Mouse (Mus musculus): ENCODE measurements around the gene Prmt3. TPM values are rescaled to one million over a fixed set of nuclear protein-coding genes. Genes with fewer than 3 reads are reported as not detected.
A peak's percentile ranks its signal among the peaks of the same experiment; 100 is the strongest.

Prmt3 gene
- polyA plus RNA-seq, 1 experiment from 2014 or later, result 56.3 TPM

- Histone ChIP-seq H3K4me1 (ENCODE audit: control insufficient read depth, insufficient read depth, low read length) (no peaks in the 10 kb centered on the region), H3K4me3 (ENCODE audit: low read depth, low read length) (no peak overlapping the region), H3K9me3 (ENCODE audit: control insufficient read depth, low read length) (no peaks in the 10 kb centered on the region), H3K4me2 (ENCODE audit: low read depth, low read length) (no peak overlapping the region), H3K9ac (replicated peaks; ENCODE audit: low read depth, low read length) (no peak overlapping the region), H3K27ac (ENCODE audit: low read depth, low read length) (no peak overlapping the region), H3K27me3 (ENCODE audit: control insufficient read depth, insufficient read depth, low read length) (no peaks in the 10 kb centered on the region), H3K36me3 (ENCODE audit: control insufficient read depth, insufficient read depth, low read length) (no peaks in the 10 kb centered on the region)
- WGBS, result 83% methylated on average over 9 of the region's 9 CpGs
- ATAC-seq (ENCODE audit: low read depth), result no peak
These were observed 29.0 kb downstream of the Prmt3 start for GRCm38 (mm10) chr7:49807093-49807682.

- Histone ChIP-seq H3K9ac (replicated peaks; ENCODE audit: low read depth, low read length) (no peak overlapping the region), H3K4me1 (ENCODE audit: control insufficient read depth, insufficient read depth, low read length) (no peaks in the 10 kb centered on the region), H3K27ac (ENCODE audit: low read depth, low read length) (peak overlapping the region; percentile 34), H3K4me2 (ENCODE audit: low read depth, low read length) (no peak overlapping the region), H3K4me3 (ENCODE audit: low read depth, low read length) (no peak overlapping the region), H3K9me3 (ENCODE audit: control insufficient read depth, low read length) (no peaks in the 10 kb centered on the region), H3K27me3 (ENCODE audit: control insufficient read depth, insufficient read depth, low read length) (no peaks in the 10 kb centered on the region), H3K36me3 (ENCODE audit: control insufficient read depth, insufficient read depth, low read length) (no peaks in the 10 kb centered on the region)
- 50% methylated on average over 17 of the region's 17 CpGs for WGBS
- peak; percentile 72; the same call in 1 of the 2 replicates for ATAC-seq (ENCODE audit: low read depth)
These were observed 29.9 kb downstream of the Prmt3 start for GRCm38 (mm10) chr7:49807846-49808622.

- Histone ChIP-seq H3K9me3 (ENCODE audit: control insufficient read depth, low read length) (no peaks in the 10 kb centered on the region), H3K4me1 (ENCODE audit: control insufficient read depth, insufficient read depth, low read length) (no peaks in the 10 kb centered on the region), H3K27ac (ENCODE audit: low read depth, low read length) (no peak overlapping the region), H3K4me2 (ENCODE audit: low read depth, low read length) (no peak overlapping the region), H3K9ac (replicated peaks; ENCODE audit: low read depth, low read length) (no peak overlapping the region), H3K4me3 (ENCODE audit: low read depth, low read length) (no peak overlapping the region), H3K36me3 (ENCODE audit: control insufficient read depth, insufficient read depth, low read length) (no peaks in the 10 kb centered on the region), H3K27me3 (ENCODE audit: control insufficient read depth, insufficient read depth, low read length) (no peaks in the 10 kb centered on the region)
- no peak for ATAC-seq (ENCODE audit: low read depth)
- 89% methylated on average over 6 of the region's 6 CpGs for WGBS
These were observed 31.0 kb downstream of the Prmt3 start for GRCm38 (mm10) chr7:49809100-49809499.

- Histone ChIP-seq H3K9ac (replicated peaks; ENCODE audit: low read depth, low read length) (no peak overlapping the region), H3K4me3 (ENCODE audit: low read depth, low read length) (no peak overlapping the region), H3K4me1 (ENCODE audit: control insufficient read depth, insufficient read depth, low read length) (no peaks in the 10 kb centered on the region), H3K4me2 (ENCODE audit: low read depth, low read length) (no peak overlapping the region), H3K9me3 (ENCODE audit: control insufficient read depth, low read length) (no peaks in the 10 kb centered on the region), H3K36me3 (ENCODE audit: control insufficient read depth, insufficient read depth, low read length) (no peaks in the 10 kb centered on the region), H3K27me3 (ENCODE audit: control insufficient read depth, insufficient read depth, low read length) (no peaks in the 10 kb centered on the region), H3K27ac (ENCODE audit: low read depth, low read length) (no peak overlapping the region)
- WGBS, result 66% methylated on average over 3 of the region's 3 CpGs
- no peak for ATAC-seq (ENCODE audit: low read depth)
These were observed 31.4 kb downstream of the Prmt3 start for GRCm38 (mm10) chr7:49809562-49809961.

GRCm38 (mm10) chr7:49811346-49811745, 33.2 kb downstream of the Prmt3 start:
- ATAC-seq (ENCODE audit: low read depth), result no peak
- 57% methylated on average over 4 of the region's 4 CpGs for WGBS
- H3K4me3 ChIP-seq (ENCODE audit: low read depth, low read length), result no peak overlapping the region
- no peak overlapping the region for H3K27ac ChIP-seq (ENCODE audit: low read depth, low read length)
- H3K4me2 ChIP-seq (ENCODE audit: low read depth, low read length), result no peak overlapping the region
- no peaks in the 10 kb centered on the region for H3K4me1 ChIP-seq (ENCODE audit: control insufficient read depth, insufficient read depth, low read length)
- no peaks in the 10 kb centered on the region for H3K36me3 ChIP-seq (ENCODE audit: control insufficient read depth, insufficient read depth, low read length)
- H3K9me3 ChIP-seq (ENCODE audit: control insufficient read depth, low read length), result no peaks in the 10 kb centered on the region
- H3K27me3 ChIP-seq (ENCODE audit: control insufficient read depth, insufficient read depth, low read length), result no peaks in the 10 kb centered on the region
- H3K9ac ChIP-seq (replicated peaks; ENCODE audit: low read depth, low read length), result no peak overlapping the region

- H3K4me2 ChIP-seq (ENCODE audit: low read depth, low read length), result no peak overlapping the region
- H3K27me3 ChIP-seq (ENCODE audit: control insufficient read depth, insufficient read depth, low read length), result no peaks in the 10 kb centered on the region
- no peak overlapping the region for H3K27ac ChIP-seq (ENCODE audit: low read depth, low read length)
- no peak overlapping the region for H3K9ac ChIP-seq (replicated peaks; ENCODE audit: low read depth, low read length)
- H3K4me1 ChIP-seq (ENCODE audit: control insufficient read depth, insufficient read depth, low read length), result 0 out of 2 replicates have a peak, but pooled peaks cover 4% of the 10 kb centered on the region
- 20% methylated on average over 4 of the region's 4 CpGs for WGBS
- no peaks in the 10 kb centered on the region for H3K9me3 ChIP-seq (ENCODE audit: control insufficient read depth, low read length)
- no peaks in the 10 kb centered on the region for H3K36me3 ChIP-seq (ENCODE audit: control insufficient read depth, insufficient read depth, low read length)
- no peak overlapping the region for H3K4me3 ChIP-seq (ENCODE audit: low read depth, low read length)
- ATAC-seq (ENCODE audit: low read depth), result peak; percentile 41; the same call in 1 of the 2 replicates
These were observed 41.2 kb downstream of the Prmt3 start for GRCm38 (mm10) chr7:49819393-49819792.

- no peak for ATAC-seq (ENCODE audit: low read depth)
- 0 out of 2 replicates have a peak, but pooled peaks cover 4% of the 10 kb centered on the region for H3K4me1 ChIP-seq (ENCODE audit: control insufficient read depth, insufficient read depth, low read length)
- H3K27me3 ChIP-seq (ENCODE audit: control insufficient read depth, insufficient read depth, low read length), result no peaks in the 10 kb centered on the region
- H3K4me2 ChIP-seq (ENCODE audit: low read depth, low read length), result no peak overlapping the region
- H3K9me3 ChIP-seq (ENCODE audit: control insufficient read depth, low read length), result no peaks in the 10 kb centered on the region
- H3K36me3 ChIP-seq (ENCODE audit: control insufficient read depth, insufficient read depth, low read length), result no peaks in the 10 kb centered on the region
- H3K9ac ChIP-seq (replicated peaks; ENCODE audit: low read depth, low read length), result no peak overlapping the region
- H3K4me3 ChIP-seq (ENCODE audit: low read depth, low read length), result no peak overlapping the region
- H3K27ac ChIP-seq (ENCODE audit: low read depth, low read length), result no peak overlapping the region
- 81% methylated on average over 1 of the region's 1 CpGs for WGBS
These were observed 43.2 kb downstream of the Prmt3 start for GRCm38 (mm10) chr7:49821370-49821769.

GRCm38 (mm10) chr7:49822028-49822427, 43.9 kb downstream of the Prmt3 start:
- Histone ChIP-seq H3K9me3 (ENCODE audit: control insufficient read depth, low read length) (no peaks in the 10 kb centered on the region), H3K4me3 (ENCODE audit: low read depth, low read length) (no peak overlapping the region), H3K27me3 (ENCODE audit: control insufficient read depth, insufficient read depth, low read length) (no peaks in the 10 kb centered on the region), H3K9ac (replicated peaks; ENCODE audit: low read depth, low read length) (no peak overlapping the region), H3K4me1 (ENCODE audit: control insufficient read depth, insufficient read depth, low read length) (0 out of 2 replicates have a peak, but pooled peaks cover 4% of the 10 kb centered on the region), H3K4me2 (ENCODE audit: low read depth, low read length) (no peak overlapping the region), H3K27ac (ENCODE audit: low read depth, low read length) (no peak overlapping the region), H3K36me3 (ENCODE audit: control insufficient read depth, insufficient read depth, low read length) (no peaks in the 10 kb centered on the region)
- ATAC-seq (ENCODE audit: low read depth), result no peak
- 70% methylated on average over 2 of the region's 2 CpGs for WGBS

- no peak overlapping the region for H3K4me2 ChIP-seq (ENCODE audit: low read depth, low read length)
- H3K4me1 ChIP-seq (ENCODE audit: control insufficient read depth, insufficient read depth, low read length), result 0 out of 2 replicates have a peak, but pooled peaks cover 4% of the 10 kb centered on the region
- H3K36me3 ChIP-seq (ENCODE audit: control insufficient read depth, insufficient read depth, low read length), result no peaks in the 10 kb centered on the region; the same call in 1 of the 2 replicates
- H3K9me3 ChIP-seq (ENCODE audit: control insufficient read depth, low read length), result no peaks in the 10 kb centered on the region
- no peak for ATAC-seq (ENCODE audit: low read depth)
- WGBS, result 41% methylated on average over 4 of the region's 4 CpGs
- no peak overlapping the region for H3K27ac ChIP-seq (ENCODE audit: low read depth, low read length)
- H3K4me3 ChIP-seq (ENCODE audit: low read depth, low read length), result no peak overlapping the region
- no peaks in the 10 kb centered on the region for H3K27me3 ChIP-seq (ENCODE audit: control insufficient read depth, insufficient read depth, low read length)
- H3K9ac ChIP-seq (replicated peaks; ENCODE audit: low read depth, low read length), result no peak overlapping the region
These were observed 45.4 kb downstream of the Prmt3 start for GRCm38 (mm10) chr7:49823595-49823994.

Data from neural tube, embryonic 14.5 days (tissue).